Mouse (Mus musculus): ENCODE measurements around the gene Sema3d. TPM values are rescaled to one million over a fixed set of nuclear protein-coding genes. Genes with fewer than 3 reads are reported as not detected.

The Sema3d gene
- polyA plus RNA-seq, 1 experiment: 0.19 TPM

GRCm38 (mm10) chr5:12564602-12565220 lies 181.5 kb downstream of the Sema3d start:
- H3K4me1 ChIP-seq (ENCODE audit: control insufficient read depth, insufficient read depth, insufficient read length, low read length): no peaks in the 10 kb centered on the region
- WGBS: 65% methylated on average over 2 of the region's 2 CpGs
- no peaks in the 10 kb centered on the region for H3K36me3 ChIP-seq (ENCODE audit: control insufficient read depth, insufficient read depth, low read length)
- no peak overlapping the region for H3K27ac ChIP-seq (ENCODE audit: insufficient read depth, low read depth, low read length)
- no peak overlapping the region for H3K4me3 ChIP-seq (ENCODE audit: low read depth, low read length)
- no peaks in the 10 kb centered on the region for H3K27me3 ChIP-seq (ENCODE audit: control insufficient read depth, insufficient read depth, low read length)
- no peak for TF ChIP-seq CTCF (IDR thresholded peaks at IDR 0.05; ENCODE audit: extremely low read depth, insufficient read length, insufficient replicate concordance, low read depth, low read length)
- no peak for TF ChIP-seq POLR2A (IDR thresholded peaks at IDR 0.05; ENCODE audit: low read depth, low read length)

GRCm38 (mm10) chr5:12566568-12566967 lies 183.4 kb downstream of the Sema3d start:
- 79% methylated on average over 1 of the region's 1 CpGs for WGBS
- H3K27ac ChIP-seq (ENCODE audit: insufficient read depth, low read depth, low read length): no peak overlapping the region
- H3K4me1 ChIP-seq (ENCODE audit: control insufficient read depth, insufficient read depth, insufficient read length, low read length): no peaks in the 10 kb centered on the region
- TF ChIP-seq CTCF (IDR thresholded peaks at IDR 0.05; ENCODE audit: extremely low read depth, insufficient read length, insufficient replicate concordance, low read depth, low read length) (no peak), POLR2A (IDR thresholded peaks at IDR 0.05; ENCODE audit: low read depth, low read length) (no peak)
- no peaks in the 10 kb centered on the region for H3K27me3 ChIP-seq (ENCODE audit: control insufficient read depth, insufficient read depth, low read length)
- no peak overlapping the region for H3K4me3 ChIP-seq (ENCODE audit: low read depth, low read length)
- H3K36me3 ChIP-seq (ENCODE audit: control insufficient read depth, insufficient read depth, low read length): no peaks in the 10 kb centered on the region

- H3K4me1 ChIP-seq (ENCODE audit: control insufficient read depth, insufficient read depth, insufficient read length, low read length): no peaks in the 10 kb centered on the region
- no peak overlapping the region for H3K27ac ChIP-seq (ENCODE audit: insufficient read depth, low read depth, low read length)
- H3K4me3 ChIP-seq (ENCODE audit: low read depth, low read length): no peak overlapping the region
- TF ChIP-seq CTCF (IDR thresholded peaks at IDR 0.05; ENCODE audit: extremely low read depth, insufficient read length, insufficient replicate concordance, low read depth, low read length) (no peak), POLR2A (IDR thresholded peaks at IDR 0.05; ENCODE audit: low read depth, low read length) (no peak)
- 44% methylated on average over 4 of the region's 4 CpGs for WGBS
- no peaks in the 10 kb centered on the region for H3K36me3 ChIP-seq (ENCODE audit: control insufficient read depth, insufficient read depth, low read length)
- H3K27me3 ChIP-seq (ENCODE audit: control insufficient read depth, insufficient read depth, low read length): no peaks in the 10 kb centered on the region
Measured at GRCm38 (mm10) chr5:12574551-12574950, 191.4 kb downstream of the Sema3d start.

GRCm38 (mm10) chr5:12575262-12575661 lies 192.1 kb downstream of the Sema3d start:
- no peaks in the 10 kb centered on the region for H3K27me3 ChIP-seq (ENCODE audit: control insufficient read depth, insufficient read depth, low read length)
- H3K4me1 ChIP-seq (ENCODE audit: control insufficient read depth, insufficient read depth, insufficient read length, low read length): no peaks in the 10 kb centered on the region
- no peak overlapping the region for H3K4me3 ChIP-seq (ENCODE audit: low read depth, low read length)
- 74% methylated on average over 1 of the region's 1 CpGs for WGBS
- TF ChIP-seq CTCF (IDR thresholded peaks at IDR 0.05; ENCODE audit: extremely low read depth, insufficient read length, insufficient replicate concordance, low read depth, low read length): no peak
- TF ChIP-seq POLR2A (IDR thresholded peaks at IDR 0.05; ENCODE audit: low read depth, low read length): no peak
- no peaks in the 10 kb centered on the region for H3K36me3 ChIP-seq (ENCODE audit: control insufficient read depth, insufficient read depth, low read length)
- no peak overlapping the region for H3K27ac ChIP-seq (ENCODE audit: insufficient read depth, low read depth, low read length)

- H3K27ac ChIP-seq (ENCODE audit: insufficient read depth, low read depth, low read length): no peak overlapping the region
Measured at GRCm38 (mm10) chr5:12579752-12580151, 196.6 kb downstream of the Sema3d start.

GRCm38 (mm10) chr5:12582540-12582939 lies 199.4 kb downstream of the Sema3d start:
- Histone ChIP-seq H3K27ac (ENCODE audit: insufficient read depth, low read depth, low read length) (no peak overlapping the region), H3K36me3 (ENCODE audit: control insufficient read depth, insufficient read depth, low read length) (no peaks in the 10 kb centered on the region), H3K4me3 (ENCODE audit: low read depth, low read length) (no peak overlapping the region), H3K27me3 (ENCODE audit: control insufficient read depth, insufficient read depth, low read length) (no peaks in the 10 kb centered on the region), H3K4me1 (ENCODE audit: control insufficient read depth, insufficient read depth, insufficient read length, low read length) (no peaks in the 10 kb centered on the region)
- WGBS: 65% methylated on average over 1 of the region's 1 CpGs
- TF ChIP-seq POLR2A (IDR thresholded peaks at IDR 0.05; ENCODE audit: low read depth, low read length): no peak
- TF ChIP-seq CTCF (IDR thresholded peaks at IDR 0.05; ENCODE audit: extremely low read depth, insufficient read length, insufficient replicate concordance, low read depth, low read length): no peak

More at GRCm38 (mm10) chr5:12579752-12580151, 196.6 kb downstream of the Sema3d start:
- Histone ChIP-seq H3K4me3 (ENCODE audit: low read depth, low read length) (no peak overlapping the region), H3K27me3 (ENCODE audit: control insufficient read depth, insufficient read depth, low read length) (no peaks in the 10 kb centered on the region), H3K36me3 (ENCODE audit: control insufficient read depth, insufficient read depth, low read length) (no peaks in the 10 kb centered on the region), H3K4me1 (ENCODE audit: control insufficient read depth, insufficient read depth, insufficient read length, low read length) (no peaks in the 10 kb centered on the region)
- 74% methylated on average over 4 of the region's 4 CpGs for WGBS
- no peak for TF ChIP-seq POLR2A (IDR thresholded peaks at IDR 0.05; ENCODE audit: low read depth, low read length)
- TF ChIP-seq CTCF (IDR thresholded peaks at IDR 0.05; ENCODE audit: extremely low read depth, insufficient read length, insufficient replicate concordance, low read depth, low read length): no peak

- 74% methylated on average over 3 of the region's 3 CpGs for WGBS
- TF ChIP-seq POLR2A (IDR thresholded peaks at IDR 0.05; ENCODE audit: low read depth, low read length): no peak
- no peak for TF ChIP-seq CTCF (IDR thresholded peaks at IDR 0.05; ENCODE audit: extremely low read depth, insufficient read length, insufficient replicate concordance, low read depth, low read length)
- H3K27ac ChIP-seq (ENCODE audit: insufficient read depth, low read depth, low read length): no peak overlapping the region
Measured at GRCm38 (mm10) chr5:12583293-12583834, 200.2 kb downstream of the Sema3d start.

More at GRCm38 (mm10) chr5:12583293-12583834, 200.2 kb downstream of the Sema3d start:
- Histone ChIP-seq H3K4me3 (ENCODE audit: low read depth, low read length) (no peak overlapping the region), H3K4me1 (ENCODE audit: control insufficient read depth, insufficient read depth, insufficient read length, low read length) (no peaks in the 10 kb centered on the region), H3K36me3 (ENCODE audit: control insufficient read depth, insufficient read depth, low read length) (no peaks in the 10 kb centered on the region), H3K27me3 (ENCODE audit: control insufficient read depth, insufficient read depth, low read length) (no peaks in the 10 kb centered on the region)

All from small intestine, adult 2 months (tissue).